Mouse (Mus musculus) lung, adult 2 months (tissue): ENCODE results near the gene Acap2.

Source experiments
- CTCF ChIP-seq: fragments of 200-500 bp; IDR thresholded peaks from 2 replicates; pipeline ENCODE4 v1.5.1; 2011; ENCODE audit warnings: mild to moderate bottlenecking, low read length, control low read depth; ENCODE audit not compliant: insufficient read depth
- POLR2A ChIP-seq: fragments of 200-500 bp; IDR thresholded peaks from 2 replicates; pipeline ENCODE4 v1.6.1; 2011; ENCODE audit warnings: low read depth, mild to moderate bottlenecking, control low read depth, low read length, borderline replicate concordance; ENCODE audit errors: extremely low read depth

- TF ChIP-seq CTCF = no peak
- TF ChIP-seq POLR2A = peak; percentile 95
Observed at GRCm38 (mm10) chr16:31200790-31201567, at the start of gene Acap2.
